Mouse (Mus musculus) thymus, adult 18-20 months (tissue): ENCODE measurements around the gene Setd1b.

Experiments
- DNase-seq, 2 experiments: peaks; one replicate each; pipeline ENCODE4 v3.0.0; 2022; ENCODE audit warnings: mixed read lengths in 2 of 2

The Setd1b gene

GRCm38 (mm10) chr5:123128426-123129169 is 13.4 kb upstream of the Setd1b start:
- DNase-seq: peak; percentile 84 to 92

GRCm38 (mm10) chr5:123129170-123129757 is 12.7 kb upstream of the Setd1b start:
- DNase-seq: no peak

DNA sequence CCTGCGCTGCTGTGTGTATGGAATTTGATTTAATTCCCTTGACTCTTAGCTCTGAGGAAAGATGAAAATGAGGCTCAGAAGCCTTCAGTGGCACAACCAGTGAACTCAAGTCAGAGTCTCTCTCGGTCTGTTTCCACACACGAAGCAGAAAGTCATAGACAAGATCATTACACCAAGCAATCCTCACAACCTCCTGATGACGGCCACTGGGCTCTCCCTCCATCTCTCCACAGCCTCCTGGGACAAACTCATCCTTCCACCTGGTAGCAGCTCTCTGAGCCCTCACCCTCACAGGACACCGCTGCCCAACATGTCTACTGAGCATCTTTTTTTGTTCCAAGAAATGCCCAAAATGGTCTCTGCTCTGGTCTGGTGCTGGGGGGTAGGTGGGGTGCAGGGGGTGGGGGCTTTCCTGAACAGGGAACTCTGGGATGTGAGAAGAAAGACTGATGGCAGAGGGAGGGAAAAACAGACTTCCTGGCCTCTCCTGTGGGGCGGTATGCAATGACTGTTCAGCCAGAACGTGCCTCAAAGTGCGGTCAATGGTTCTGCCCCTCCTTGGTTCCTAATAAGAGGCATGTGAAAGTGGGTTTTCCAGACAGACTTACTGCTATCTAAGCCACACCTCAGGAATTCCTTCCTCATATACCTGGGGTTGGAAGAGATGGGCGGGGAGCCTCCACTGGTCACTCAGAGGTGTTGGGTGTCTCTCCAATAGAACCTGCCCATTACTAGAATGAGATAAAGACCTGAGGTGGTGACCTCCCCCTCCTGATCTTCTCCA is 11.8 kb upstream of the Setd1b start:
- DNase-seq: no peak

GRCm38 (mm10) chr5:123130814-123131148 is 11.2 kb upstream of the Setd1b start:
- no peak for DNase-seq

- DNase-seq: peak; percentile 76 to 88
Observed at GRCm38 (mm10) chr5:123132308-123133071, 9.5 kb upstream of the Setd1b start, which contains the start of gene Rhof. TSS of gene Rhof (minus strand) at chr5:123132692.

DNA sequence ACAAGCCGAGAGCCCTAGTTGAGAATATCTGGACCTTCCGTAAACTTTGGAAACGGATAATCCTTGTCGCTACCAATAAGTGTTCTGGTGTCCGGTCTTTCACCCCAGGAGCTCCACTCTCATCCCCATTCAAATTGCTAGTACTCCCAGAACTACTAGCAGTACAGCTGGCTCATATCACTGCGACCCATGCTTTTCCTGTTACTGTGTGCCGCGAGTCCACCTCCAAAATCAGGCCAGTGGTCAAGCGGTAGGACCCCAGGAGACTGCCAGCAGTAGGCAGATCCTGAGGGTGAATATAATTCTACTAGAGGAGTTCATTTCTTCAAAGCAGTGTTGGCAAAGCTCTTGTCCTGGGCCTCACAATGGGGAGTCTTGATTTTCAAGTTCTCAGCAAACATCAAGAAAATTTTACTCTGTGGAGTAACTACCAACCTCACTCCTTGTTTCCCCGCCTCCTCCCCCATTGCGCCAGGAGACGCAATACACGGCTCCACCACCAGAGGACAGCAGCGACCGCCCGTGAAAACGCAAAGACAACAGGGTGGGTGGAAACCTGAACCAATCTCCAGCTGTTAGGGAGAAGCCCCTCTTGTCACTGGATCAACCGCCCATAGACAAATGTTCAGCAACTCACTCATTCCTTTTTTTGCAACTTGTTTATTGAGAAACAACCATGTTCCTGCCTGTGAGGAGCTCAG is 8.8 kb upstream of the Setd1b start:
- peak; percentile 80 to 84 for DNase-seq

DNA sequence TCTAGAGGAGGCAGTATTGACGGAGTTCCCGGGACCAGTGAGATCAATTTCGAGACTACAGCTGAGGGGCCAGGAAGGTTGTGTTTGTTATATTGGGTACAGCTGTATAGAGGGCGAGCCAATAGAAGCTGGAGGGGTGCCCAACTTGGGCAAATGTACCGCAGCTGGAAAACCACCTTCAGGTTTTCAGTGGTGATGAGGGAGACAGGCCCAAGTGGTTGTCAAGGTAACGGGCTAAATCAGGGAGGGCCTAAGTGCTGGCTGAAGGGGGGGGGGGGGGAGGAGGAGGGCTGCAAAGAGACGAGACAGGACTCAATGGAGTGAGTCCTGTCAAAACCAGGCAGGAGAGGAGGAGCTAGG is 8.2 kb upstream of the Setd1b start:
- DNase-seq: peak in 1 of 2 experiments; percentile 34

- DNase-seq: peak in 1 of 2 experiments; percentile 28
Observed at GRCm38 (mm10) chr5:123134186-123134874, 7.7 kb upstream of the Setd1b start.

- DNase-seq: no peak
Observed at GRCm38 (mm10) chr5:123134875-123135382, 7.1 kb upstream of the Setd1b start.

GRCm38 (mm10) chr5:123135471-123136360 is 6.3 kb upstream of the Setd1b start:
- DNase-seq: peak; percentile 56 to 59

GRCm38 (mm10) chr5:123136361-123137043 is 5.5 kb upstream of the Setd1b start:
- peak; percentile 69 to 73 for DNase-seq

GRCm38 (mm10) chr5:123137044-123137909 is 4.7 kb upstream of the Setd1b start:
- peak in 1 of 2 experiments; percentile 68 for DNase-seq

DNA sequence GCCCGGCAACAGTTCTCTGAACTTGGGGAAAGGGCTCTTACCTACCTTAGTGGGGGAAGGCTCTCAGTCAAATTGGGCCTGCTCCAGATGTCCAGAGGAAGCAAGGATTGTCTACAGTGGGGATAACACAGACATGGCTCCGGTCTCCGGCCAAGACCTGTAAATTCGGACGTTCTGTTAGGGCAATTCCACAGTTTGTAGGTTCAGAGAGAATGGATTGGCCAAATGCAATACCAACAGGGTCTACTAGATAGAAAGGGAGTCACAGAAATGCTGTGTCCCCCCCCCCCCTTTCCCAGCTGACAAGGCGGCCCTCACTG is 4.1 kb upstream of the Setd1b start:
- DNase-seq: no peak

DNA sequence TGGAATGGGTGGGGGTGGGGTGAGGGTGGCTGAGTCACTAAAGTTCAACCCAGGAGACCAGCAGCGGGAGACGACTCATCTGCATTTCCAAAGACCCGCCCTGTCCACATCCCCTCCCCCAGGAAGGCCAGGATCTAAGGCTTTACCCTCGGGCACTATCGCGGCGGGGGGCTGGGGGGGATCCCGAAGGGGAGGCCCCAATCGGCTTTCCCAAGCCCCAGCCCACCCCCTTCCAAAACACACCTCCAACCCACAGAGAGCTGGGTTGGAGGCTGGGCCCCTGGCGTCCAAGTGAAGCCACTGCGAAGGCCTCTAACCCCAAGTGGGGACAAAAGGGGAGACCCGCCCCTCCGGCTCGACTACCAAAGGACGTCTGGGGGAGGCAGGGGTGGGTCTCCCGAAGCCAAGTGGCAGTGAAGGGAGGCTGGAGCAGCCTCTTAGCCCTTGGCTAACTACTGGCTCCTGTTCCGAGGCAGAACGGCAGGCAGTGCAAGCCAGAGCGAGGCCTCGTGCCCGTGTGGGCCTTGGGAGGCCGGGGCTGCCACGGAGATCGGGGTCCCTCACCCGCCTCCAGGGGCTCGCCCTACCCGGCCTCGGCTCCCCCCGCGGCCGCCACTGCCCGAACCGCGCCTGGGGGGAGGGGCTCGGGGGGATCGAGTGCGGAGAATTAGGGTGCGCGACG is 3.6 kb upstream of the Setd1b start:
- DNase-seq: peak in 1 of 2 experiments; percentile 61

- DNase-seq: peak in 1 of 2 experiments; percentile 73
Observed at GRCm38 (mm10) chr5:123138953-123139721, 2.9 kb upstream of the Setd1b start.

DNA sequence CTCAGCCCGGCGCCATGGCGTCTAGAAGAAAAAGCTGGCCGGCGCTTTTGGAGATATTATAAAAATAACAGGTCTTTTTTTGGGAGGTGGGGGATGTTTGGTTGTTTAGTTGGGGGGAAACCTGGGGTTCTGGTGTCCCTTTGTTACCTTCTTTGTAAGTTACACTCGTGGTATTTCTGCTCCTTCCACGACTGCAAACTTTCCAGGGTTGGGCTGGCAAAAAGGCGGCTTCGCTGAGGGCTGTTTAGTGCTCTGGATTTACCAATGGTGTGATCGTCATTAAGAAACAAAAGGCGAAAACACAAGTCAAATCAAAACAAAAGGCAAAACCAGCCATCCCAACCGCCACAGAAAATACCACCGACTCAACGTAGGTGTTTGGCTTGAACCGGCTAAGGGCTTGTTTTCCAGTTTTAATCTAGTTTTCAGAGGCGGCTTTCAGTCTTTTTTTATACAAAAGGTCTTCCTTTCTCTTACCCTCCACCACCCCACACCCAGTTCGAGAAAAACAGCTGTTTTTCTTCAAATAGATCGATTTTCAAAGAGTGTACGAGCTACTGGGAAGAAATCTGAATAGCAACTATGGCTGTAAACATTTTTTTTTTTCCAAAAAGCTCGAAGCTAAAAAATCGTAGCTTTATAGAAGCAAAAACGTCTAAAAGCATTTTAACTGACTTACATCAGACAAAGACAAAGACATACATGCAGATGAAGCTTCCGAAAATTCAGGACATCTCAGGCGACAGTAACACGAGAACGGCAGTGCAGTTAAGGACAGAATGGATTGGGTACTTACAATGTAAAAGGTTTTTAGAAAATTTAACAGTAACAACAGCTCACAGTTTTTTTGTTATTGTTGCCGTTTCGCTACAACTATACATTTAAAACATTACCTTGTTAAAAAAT is 2.0 kb upstream of the Setd1b start:
- no peak for DNase-seq
